Mouse (Mus musculus) embryonic facial prominence, embryonic 11.5 days (tissue): ENCODE results near the gene Mtss1l. TPM values are rescaled to one million over a fixed set of nuclear protein-coding genes. Genes with fewer than 3 reads are reported as not detected.

Experiments used
- ATAC-seq: fragments of 200-750 bp; cut with Nextera tagmentation; replicated peaks from 2 replicates; pipeline ENCODE4 v1.8.0; 2017; ENCODE audit warnings: low read depth; ENCODE audit not compliant: insufficient number of reproducible peaks, low FRiP score, low TSS enrichment
- DNase-seq: peaks from one replicate; pipeline ENCODE4 v3.0.0-alpha.2; 2015; ENCODE audit warnings: low spot score
- H3K27ac ChIP-seq: fragments of 300-500 bp; sonication (generic); replicated peaks from 2 replicates; pipeline ENCODE4 v1.5.1; 2014; ENCODE audit warnings: mild to moderate bottlenecking, low read depth, low read length, control low read depth
- H3K27me3 ChIP-seq: fragments of 300-500 bp; sonication (generic); 2 replicates; pipeline ENCODE4 v1.6.1; 2014; ENCODE audit warnings: mild to moderate bottlenecking, low read length, moderate library complexity, mixed read lengths; ENCODE audit not compliant: control insufficient read depth, insufficient read depth
- H3K36me3 ChIP-seq: fragments of 300-500 bp; sonication (generic); replicated peaks from 2 replicates; pipeline ENCODE4 v1.6.1; 2014; ENCODE audit warnings: low read depth, mild to moderate bottlenecking, low read length, moderate library complexity, mixed read lengths; ENCODE audit not compliant: control insufficient read depth, insufficient read depth
- H3K4me1 ChIP-seq: fragments of 300-500 bp; sonication (generic); 2 replicates; pipeline ENCODE4 v1.6.1; 2014; ENCODE audit warnings: low read length, mixed read lengths; ENCODE audit not compliant: control insufficient read depth, insufficient read depth
- H3K4me2 ChIP-seq: fragments of 300-500 bp; sonication (generic); 2 replicates; pipeline ENCODE4 v1.6.1; 2014; ENCODE audit warnings: low read depth, mild to moderate bottlenecking, control low read depth, low read length, moderate library complexity
- H3K4me3 ChIP-seq: fragments of 300-500 bp; sonication (generic); 2 replicates; pipeline ENCODE4 v1.5.1; 2014; ENCODE audit warnings: low read depth, low read length, control low read depth
- H3K9ac ChIP-seq: fragments of 300-500 bp; sonication (generic); replicated peaks from 2 replicates; pipeline ENCODE4 v1.6.1; 2014; ENCODE audit warnings: mild to moderate bottlenecking, control low read depth, low read length
- H3K9me3 ChIP-seq: fragments of 300-500 bp; sonication (generic); replicated peaks from 2 replicates; pipeline ENCODE4 v1.6.1; 2016; ENCODE audit warnings: mild to moderate bottlenecking, low read length, inconsistent platforms, mixed read lengths; ENCODE audit not compliant: control insufficient read depth
- WGBS: fragments of 180-500 bp; shearing (Covaris S2); extraction: QIAGEN DNeasy Blood & Tissue Kit; methylation state at CpG from one replicate; pipeline ENCODE4 v1.1.7; 2014; 5-methylcytosine and 5-hydroxymethylcytosine counted together
- polyA plus RNA-seq: library from polyadenylated mRNA; unstranded; fragments of >200 nt; fragmentation: Nextera tagmentation; extraction: Ambion mirVana; gene quantifications from 2 replicates; pipeline ENCODE4 v1.2.1, GENCODE M21; 2014

Gene Mtss1l
- polyA plus RNA-seq, 1 experiment from 2014 or later, result 12.7 TPM

- 49% methylated on average over 3 of the region's 3 CpGs for WGBS
- no peak for DNase-seq
- Histone ChIP-seq H3K36me3 (no peaks in the 10 kb centered on the region), H3K4me1 (no peaks in the 10 kb centered on the region), H3K4me2 (no peak overlapping the region), H3K9me3 (no peaks in the 10 kb centered on the region), H3K27me3 (no peaks in the 10 kb centered on the region), H3K9ac (no peak overlapping the region), H3K27ac (no peak overlapping the region), H3K4me3 (no peak overlapping the region)
- ATAC-seq, result no peak
Measured at GRCm38 (mm10) chr8:110710593-110710992, 10.7 kb upstream of the Mtss1l start.

- no peak for ATAC-seq
- H3K9ac ChIP-seq, result no peak overlapping the region
- WGBS, result 75% methylated on average over 13 of the region's 13 CpGs
Measured at GRCm38 (mm10) chr8:110711271-110711934, 9.9 kb upstream of the Mtss1l start.

GRCm38 (mm10) chr8:110713073-110713472 lies 8.2 kb upstream of the Mtss1l start:
- WGBS, result 93% methylated on average over 7 of the region's 7 CpGs
- Histone ChIP-seq H3K4me3 (no peak overlapping the region), H3K27ac (no peak overlapping the region), H3K4me2 (no peak overlapping the region), H3K4me1 (0 out of 2 replicates have a peak, but pooled peaks cover 2% of the 10 kb centered on the region), H3K9me3 (no peaks in the 10 kb centered on the region), H3K27me3 (no peaks in the 10 kb centered on the region), H3K9ac (no peak overlapping the region), H3K36me3 (no peaks in the 10 kb centered on the region)
- ATAC-seq, result no peak
- DNase-seq, result no peak

More at GRCm38 (mm10) chr8:110711271-110711934, 9.9 kb upstream of the Mtss1l start:
- H3K4me3 ChIP-seq, result no peak overlapping the region
- no peak overlapping the region for H3K4me2 ChIP-seq
- no peaks in the 10 kb centered on the region for H3K27me3 ChIP-seq
- H3K27ac ChIP-seq, result no peak overlapping the region
- H3K4me1 ChIP-seq, result no peaks in the 10 kb centered on the region
- H3K9me3 ChIP-seq, result no peaks in the 10 kb centered on the region
- no peaks in the 10 kb centered on the region for H3K36me3 ChIP-seq
- no peak for DNase-seq

- no peak overlapping the region for H3K27ac ChIP-seq
- no peak overlapping the region for H3K9ac ChIP-seq
- no peaks in the 10 kb centered on the region for H3K27me3 ChIP-seq
- H3K4me1 ChIP-seq, result peaks cover 13% of the 10 kb centered on the region
- ATAC-seq (no peak), DNase-seq (no peak)
- H3K36me3 ChIP-seq, result no peaks in the 10 kb centered on the region
- 84% methylated on average over 15 of the region's 15 CpGs for WGBS
- no peak overlapping the region for H3K4me3 ChIP-seq
- H3K9me3 ChIP-seq, result no peaks in the 10 kb centered on the region
- no peak overlapping the region for H3K4me2 ChIP-seq
Measured at GRCm38 (mm10) chr8:110714827-110715519, 6.3 kb upstream of the Mtss1l start.

GRCm38 (mm10) chr8:110716075-110716474 lies 5.2 kb upstream of the Mtss1l start:
- H3K4me3 ChIP-seq, result no peak overlapping the region
- DNase-seq (no peak), ATAC-seq (no peak)
- H3K4me2 ChIP-seq, result no peak overlapping the region
- H3K4me1 ChIP-seq, result peaks cover 18% of the 10 kb centered on the region
- no peak overlapping the region for H3K9ac ChIP-seq
- 82% methylated on average over 4 of the region's 4 CpGs for WGBS
- no peaks in the 10 kb centered on the region for H3K36me3 ChIP-seq
- no peaks in the 10 kb centered on the region for H3K9me3 ChIP-seq
- no peaks in the 10 kb centered on the region for H3K27me3 ChIP-seq
- H3K27ac ChIP-seq, result no peak overlapping the region

- no peaks in the 10 kb centered on the region for H3K36me3 ChIP-seq
- ATAC-seq (no peak), DNase-seq (no peak)
- H3K9ac ChIP-seq, result no peak overlapping the region
- H3K9me3 ChIP-seq, result no peaks in the 10 kb centered on the region
- H3K27me3 ChIP-seq, result no peaks in the 10 kb centered on the region
- no peak overlapping the region for H3K4me2 ChIP-seq
- H3K4me1 ChIP-seq, result peaks cover 18% of the 10 kb centered on the region
- H3K27ac ChIP-seq, result no peak overlapping the region
- 62% methylated on average over 7 of the region's 7 CpGs for WGBS
- H3K4me3 ChIP-seq, result no peak overlapping the region
Measured at GRCm38 (mm10) chr8:110717131-110717530, 4.1 kb upstream of the Mtss1l start.

- Histone ChIP-seq H3K4me3 (no peak overlapping the region), H3K27me3 (no peaks in the 10 kb centered on the region), H3K4me2 (no peak overlapping the region), H3K27ac (no peak overlapping the region), H3K4me1 (peaks cover 18% of the 10 kb centered on the region), H3K9ac (no peak overlapping the region), H3K36me3 (no peaks in the 10 kb centered on the region), H3K9me3 (no peaks in the 10 kb centered on the region)
- no peak for DNase-seq
- no peak for ATAC-seq
- WGBS, result 88% methylated on average over 8 of the region's 8 CpGs
Measured at GRCm38 (mm10) chr8:110718209-110718968, 2.9 kb upstream of the Mtss1l start.
